Mouse (Mus musculus) layer of hippocampus, adult 18-20 months (tissue): ENCODE measurements around the gene Ldlrad3. TPM values are rescaled to one million over a fixed set of nuclear protein-coding genes. Genes with fewer than 3 reads are reported as not detected.

Experiments used
- DNase-seq, 2 experiments: peaks; one replicate each; pipeline ENCODE4 v3.0.0; 2022; ENCODE audit warnings: low spot score in 2 of 2
- total RNA-seq, 2 experiments: library from RNA; stranded (reverse); gene quantifications; 2 replicates each; pipeline ENCODE4 v1.2.3; 2021

Ldlrad3 gene
- total RNA-seq, 2 experiments from 2014 or later: 8.8 to 9.8 TPM

DNA sequence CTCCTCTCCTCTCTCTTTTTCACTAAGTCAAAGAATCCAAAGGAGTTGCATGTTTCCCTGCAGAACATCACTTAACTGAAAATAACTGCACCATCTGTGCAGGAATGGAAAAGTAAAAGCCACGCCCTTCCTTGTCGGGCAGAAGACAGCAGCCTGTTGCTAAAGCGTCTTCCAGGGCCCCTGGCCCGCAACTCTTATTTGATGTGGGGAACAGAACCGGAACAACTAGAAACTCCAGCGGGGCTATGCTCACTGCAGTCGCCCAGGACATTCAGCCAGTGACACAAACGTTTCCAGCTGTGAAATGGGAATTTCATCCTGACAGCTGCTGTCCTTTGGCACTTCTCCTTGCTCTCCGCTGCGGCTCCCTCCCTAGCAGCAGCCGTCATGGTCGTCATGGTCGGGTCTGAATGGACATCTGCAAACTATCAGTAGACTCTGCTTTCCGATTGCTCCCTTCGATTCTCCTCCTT is 67.2 kb downstream of the Ldlrad3 start:
- DNase-seq: peak in 1 of 2 experiments; percentile 39

DNA sequence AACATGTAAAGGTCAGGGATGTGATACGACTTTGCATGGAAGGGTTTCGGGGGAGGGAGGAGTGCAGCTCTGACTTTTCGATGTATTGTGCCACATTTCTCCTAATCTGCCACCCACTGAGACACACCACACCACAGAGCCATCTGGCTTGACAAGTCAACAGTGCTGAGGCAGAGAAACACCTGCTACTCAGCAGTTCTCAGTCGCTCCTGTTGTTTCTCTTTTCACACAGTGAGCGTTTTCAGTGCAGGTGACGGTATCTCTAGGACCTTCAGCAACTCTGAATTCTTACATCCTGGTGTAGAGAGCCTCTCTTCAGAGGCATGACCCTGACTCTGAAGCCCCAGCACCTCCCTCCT is 68.8 kb downstream of the Ldlrad3 start:
- DNase-seq: peak in 1 of 2 experiments; percentile 67

DNA sequence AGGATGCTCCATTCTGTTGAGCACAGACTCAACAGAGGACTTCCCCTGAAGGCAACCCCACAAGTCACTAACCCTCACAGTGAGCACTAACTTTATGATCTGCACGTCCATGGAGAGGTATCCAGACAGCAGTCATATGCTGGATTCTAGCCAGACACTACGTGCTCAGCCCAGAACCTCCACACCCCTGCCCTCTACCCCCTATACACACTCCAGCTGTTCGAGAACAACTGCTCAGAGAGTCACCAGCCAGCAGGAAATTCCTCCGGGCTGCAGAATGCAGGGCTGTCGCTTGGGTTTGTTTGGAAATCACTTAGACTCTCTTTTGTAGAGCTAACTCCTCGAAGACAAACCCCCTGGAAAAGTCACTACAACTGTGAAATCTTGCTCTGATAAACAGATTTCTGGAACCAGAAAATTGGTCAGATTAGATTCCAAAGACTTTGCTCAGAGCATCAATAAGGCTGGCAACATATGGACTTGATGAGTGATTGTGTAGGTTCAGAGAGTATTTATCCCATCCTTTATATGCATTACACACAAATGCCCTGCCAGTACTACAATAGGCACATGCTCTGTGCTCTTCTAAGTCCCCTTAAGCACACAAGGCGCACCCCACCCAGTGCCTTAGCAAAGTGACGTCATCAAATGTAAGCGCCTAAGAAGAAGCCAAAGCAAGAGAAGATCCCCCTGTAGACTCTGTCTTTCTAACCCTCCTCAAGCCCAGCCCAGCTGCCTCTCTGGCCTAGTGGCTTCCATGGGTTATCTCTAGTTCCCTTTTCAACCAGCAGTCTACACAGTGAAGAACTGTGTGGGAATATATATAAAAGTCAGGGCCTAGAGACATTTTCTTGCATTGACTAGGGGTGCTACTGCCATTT is 69.4 kb downstream of the Ldlrad3 start:
- DNase-seq: no peak

DNA sequence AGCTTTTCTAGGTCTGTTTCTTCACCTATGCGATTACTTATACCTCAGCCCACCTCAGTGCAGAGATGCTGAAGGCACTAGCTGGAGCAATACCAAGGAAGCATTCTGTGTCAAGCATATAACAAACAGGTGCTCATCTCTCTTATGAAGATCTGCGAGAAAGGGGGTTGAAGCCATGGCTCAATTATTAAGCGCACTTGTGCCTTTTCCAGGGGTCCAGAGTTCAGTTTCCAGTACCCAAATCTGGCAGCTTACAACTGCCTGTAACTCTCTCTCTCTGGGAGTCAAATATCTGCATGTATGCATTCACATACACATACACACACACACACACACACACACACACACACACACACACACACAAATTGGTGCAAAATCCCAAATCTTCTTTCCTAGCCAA is 72.4 kb downstream of the Ldlrad3 start:
- no peak for DNase-seq

DNA sequence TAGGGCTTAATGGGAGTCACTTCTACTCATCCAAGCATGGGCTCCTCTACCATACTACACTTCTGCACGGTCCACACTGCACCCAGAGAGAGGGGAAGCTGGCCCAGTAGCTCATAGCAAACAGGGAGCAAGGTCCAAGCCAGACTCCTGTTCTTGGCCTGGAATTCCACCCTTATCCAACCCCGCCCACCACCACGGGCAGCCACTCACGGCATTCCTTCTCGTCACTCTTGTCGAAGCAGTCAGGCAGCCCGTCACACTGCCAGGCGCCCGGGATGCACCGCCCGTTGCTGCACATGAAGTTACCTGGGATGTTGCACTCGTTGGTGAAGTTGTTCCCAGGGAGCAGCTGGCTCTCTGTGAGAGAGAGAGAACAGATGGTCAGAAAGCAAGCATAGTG is 72.9 kb downstream of the Ldlrad3 start:
- DNase-seq: no peak

DNA sequence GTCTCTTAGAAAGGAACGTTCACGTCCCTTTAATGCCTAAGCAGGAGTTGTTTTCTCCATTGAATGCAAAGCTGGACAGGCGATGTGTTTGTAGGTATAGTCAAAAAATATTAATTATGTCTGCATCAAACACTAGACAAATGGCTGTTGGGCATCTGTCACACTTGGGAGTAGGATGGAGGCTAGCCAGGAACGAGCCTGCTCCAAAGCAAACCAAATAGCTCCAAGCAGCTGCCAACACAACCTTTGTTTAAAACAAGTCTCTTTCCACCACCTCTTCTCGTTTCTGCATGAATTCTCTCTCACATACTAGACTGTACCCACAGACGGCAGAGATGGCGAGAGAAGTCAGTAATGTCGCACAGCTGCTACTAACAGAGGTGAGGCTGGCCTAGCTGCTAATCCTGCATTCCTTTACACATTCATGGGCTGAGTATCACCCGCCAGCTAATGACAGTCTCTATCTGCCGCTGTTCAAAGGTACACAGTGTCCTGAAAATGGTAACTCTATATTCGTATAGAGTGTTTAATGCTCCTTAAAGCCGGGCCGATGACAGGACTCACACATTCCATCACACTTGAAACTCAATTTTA is 74.2 kb downstream of the Ldlrad3 start:
- DNase-seq: peak in 1 of 2 experiments; percentile 54

DNA sequence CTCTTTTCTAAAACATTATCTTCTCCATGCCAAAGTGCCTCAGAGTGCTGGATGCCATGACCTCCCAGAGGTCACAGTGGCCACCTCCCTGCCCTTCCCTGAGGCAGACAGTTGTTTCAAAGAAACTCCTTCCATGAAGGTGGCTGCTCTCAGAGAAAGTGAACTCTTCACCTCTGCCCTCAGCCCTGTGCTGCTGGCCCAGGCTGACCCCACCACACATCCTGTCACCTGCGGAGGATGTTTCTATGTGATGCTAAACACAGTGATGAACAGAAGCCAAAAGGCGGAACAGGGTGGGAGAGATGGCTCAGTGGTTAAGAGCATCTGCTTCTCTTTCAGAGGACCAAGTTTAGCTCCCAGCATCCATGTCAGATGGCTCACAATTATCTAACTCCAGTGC is 75.9 kb downstream of the Ldlrad3 start:
- no peak for DNase-seq

DNA sequence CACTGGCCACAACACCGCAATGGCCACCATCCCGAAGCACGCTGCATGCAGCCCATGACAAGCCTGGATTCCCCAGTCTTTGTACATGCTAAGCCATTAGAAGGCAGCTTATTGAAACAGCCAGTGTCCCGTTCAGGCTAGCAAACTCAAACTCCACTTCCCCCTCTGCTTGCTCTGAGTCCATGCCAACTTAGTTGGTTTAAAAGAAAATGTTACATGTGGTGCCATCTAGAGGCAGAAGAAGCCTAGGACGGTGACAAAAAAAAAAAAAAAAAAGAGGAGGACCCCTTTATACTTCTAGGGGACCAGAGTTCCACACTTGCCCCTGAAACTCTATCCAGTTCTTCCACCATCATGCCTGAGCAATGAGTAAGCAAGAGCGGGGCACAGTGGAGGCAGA is 78.9 kb downstream of the Ldlrad3 start:
- DNase-seq: no peak

DNA sequence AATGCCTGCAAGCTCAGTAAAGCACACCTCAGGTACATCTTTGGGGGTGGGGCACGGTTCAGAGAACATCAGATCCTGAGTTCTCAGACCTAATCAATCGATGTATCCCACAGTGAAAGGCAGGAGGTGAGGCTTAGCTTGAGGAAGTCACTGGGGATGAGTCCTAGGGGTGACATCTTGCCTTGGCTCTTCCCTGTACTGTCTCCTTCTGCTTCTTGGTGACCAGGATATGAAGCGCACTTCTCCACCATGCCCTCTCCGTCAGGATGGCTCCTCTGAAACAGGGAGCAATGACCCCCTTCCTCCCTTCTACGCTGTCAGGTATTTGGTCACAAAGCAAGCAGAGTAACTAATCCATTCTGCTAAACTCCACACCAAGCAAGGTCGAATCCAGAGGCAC is 79.5 kb downstream of the Ldlrad3 start:
- no peak for DNase-seq

DNA sequence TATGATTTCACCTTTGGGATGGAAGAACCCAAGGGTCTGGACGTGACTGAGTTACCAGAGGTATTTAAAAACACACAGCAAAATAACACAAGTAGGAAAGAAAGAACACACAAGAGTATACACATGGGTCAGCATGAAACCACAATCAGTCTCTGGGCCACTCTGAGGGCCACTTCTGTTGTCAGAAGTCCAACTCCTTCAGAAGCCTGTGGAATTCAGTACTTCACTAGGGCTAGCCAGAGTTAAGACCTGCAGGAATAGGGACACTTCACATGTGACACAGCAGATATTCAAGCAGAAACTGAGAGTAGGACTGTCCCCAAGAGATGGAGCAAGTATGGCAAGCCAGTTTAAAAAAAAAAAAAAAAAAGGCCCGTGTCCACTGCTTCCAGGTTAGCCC is 80.7 kb downstream of the Ldlrad3 start:
- no peak for DNase-seq

DNA sequence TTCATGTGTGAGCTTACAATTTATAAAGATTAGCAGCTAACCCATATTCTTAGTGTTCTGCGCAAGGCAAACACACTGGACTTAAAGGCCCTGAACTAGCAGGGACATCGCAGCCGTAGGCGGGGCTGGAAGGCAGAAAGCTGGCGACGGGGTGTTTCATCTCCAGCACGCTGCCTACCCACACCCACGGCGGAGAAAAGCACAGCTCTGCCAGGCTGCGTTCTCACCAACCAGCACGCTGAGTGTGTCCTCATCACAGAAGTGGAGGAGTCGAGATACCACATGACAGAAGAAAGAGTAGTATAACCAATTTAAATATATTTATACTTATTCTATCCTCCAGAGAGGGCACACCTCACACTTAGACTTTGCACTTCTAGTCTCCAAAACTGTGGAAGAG is 82.2 kb downstream of the Ldlrad3 start:
- DNase-seq: peak; percentile 79 to 87

DNA sequence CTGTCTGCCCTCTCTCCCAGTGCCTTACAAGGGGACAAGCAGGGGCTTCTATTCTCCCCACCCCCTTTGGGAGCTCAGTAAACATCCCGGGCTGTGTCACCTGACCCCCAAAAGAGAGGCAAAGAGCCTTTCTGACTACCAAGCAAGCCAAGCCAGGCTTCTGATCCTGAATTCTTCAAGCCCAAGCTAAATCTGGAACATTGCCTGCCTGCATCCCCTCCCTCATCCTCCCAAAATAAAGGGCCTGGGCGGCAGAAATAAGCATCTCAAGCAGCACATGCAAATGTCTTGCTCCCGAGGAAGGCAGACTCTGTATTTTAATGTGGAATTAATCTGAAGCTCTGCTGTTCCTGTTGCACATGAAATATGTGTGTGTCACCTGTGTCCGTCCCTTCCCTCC is 85.7 kb downstream of the Ldlrad3 start:
- DNase-seq: no peak

DNA sequence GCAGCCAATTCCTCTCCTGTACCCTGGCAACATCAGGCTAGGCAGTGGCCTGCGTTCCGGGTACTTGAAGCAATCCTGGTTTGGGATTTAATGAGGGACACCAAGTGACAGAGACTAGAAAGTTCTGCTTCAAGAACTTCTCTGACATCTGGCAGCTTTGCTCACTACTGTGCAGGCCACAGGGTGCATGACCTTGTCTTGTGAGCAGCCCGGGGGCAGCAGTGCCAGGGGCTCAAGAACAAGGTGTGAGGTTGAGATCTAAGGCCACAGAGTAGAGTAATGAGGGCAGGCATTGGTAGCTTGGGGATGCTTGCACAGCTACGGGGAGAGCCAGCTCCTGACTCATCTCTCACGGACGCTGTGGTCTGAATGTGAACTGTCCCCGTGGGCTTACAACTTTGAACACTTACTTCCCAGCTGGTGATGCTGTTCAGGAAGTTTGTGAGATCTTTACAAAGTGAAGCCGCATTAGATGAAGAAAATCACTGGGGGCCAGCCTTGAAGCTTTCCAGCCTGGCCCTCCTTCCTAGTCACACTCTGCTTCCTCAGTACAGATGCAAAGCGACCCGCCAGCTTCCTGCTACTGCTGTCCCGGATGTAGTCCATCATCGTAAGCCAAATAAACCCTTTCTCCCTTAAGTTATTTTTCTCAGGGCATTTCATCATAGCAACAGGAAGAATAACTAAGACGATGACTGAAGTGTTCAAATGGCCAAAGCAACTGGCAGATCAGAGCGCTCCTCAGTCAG is 86.3 kb downstream of the Ldlrad3 start:
- DNase-seq: no peak

DNA sequence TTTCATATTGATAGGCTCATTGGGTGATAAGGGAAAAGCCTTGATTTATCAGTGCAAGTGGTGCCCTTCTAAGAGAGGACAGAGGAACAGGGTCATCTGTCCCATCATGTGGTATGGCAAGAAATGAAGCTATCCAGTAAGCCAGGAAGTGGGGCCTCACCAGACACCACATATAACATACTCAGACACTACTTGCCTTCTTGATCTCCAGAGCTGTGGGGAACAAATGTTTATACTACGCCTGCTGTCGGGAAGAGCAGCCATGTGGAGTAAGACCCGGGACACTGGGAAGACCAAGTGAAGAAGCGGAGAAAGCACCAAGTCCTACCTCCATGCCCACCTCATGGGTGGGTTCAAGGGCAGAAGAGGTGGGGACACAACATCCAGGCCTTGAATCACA is 86.9 kb downstream of the Ldlrad3 start:
- DNase-seq: no peak

DNA sequence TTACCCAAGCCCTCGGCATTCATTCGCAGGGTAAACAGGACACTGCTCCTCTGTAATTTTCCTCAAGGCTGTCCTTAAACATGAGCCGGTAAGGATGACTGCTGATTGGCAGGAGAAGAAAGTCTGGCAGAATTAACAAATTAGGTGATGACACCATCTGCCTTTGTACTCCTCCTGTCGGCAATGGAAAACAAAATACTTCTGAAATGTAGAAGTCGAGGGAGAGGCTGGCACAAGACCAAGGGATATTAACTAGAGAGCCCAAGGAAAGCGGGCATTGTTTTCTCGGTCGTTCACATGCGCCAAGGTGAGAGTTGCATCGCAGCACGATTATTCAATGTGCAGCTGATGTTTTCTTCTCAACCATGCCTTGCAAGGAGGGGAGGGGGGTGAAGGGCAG is 91.4 kb downstream of the Ldlrad3 start:
- DNase-seq: peak in 1 of 2 experiments; percentile 57

DNA sequence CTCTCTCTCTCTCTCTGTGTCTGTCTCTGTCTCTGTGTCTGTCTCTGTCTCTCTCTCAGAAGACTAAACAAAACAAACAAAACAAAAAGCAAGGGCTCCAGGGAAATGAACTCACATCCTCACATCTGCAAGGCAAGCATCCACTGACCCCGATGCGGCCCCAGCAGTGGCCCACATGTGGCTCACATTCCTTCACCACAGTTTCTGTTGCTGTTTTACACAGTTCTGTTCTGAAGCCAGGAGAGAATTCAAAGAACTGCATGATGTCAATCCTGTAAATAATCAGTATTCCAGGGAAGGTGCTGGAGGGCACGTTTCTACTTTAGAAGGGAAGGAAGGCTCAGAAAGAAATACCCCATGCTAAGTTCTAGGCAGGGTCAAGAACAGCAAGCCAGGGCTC is 91.9 kb downstream of the Ldlrad3 start:
- DNase-seq: no peak

DNA sequence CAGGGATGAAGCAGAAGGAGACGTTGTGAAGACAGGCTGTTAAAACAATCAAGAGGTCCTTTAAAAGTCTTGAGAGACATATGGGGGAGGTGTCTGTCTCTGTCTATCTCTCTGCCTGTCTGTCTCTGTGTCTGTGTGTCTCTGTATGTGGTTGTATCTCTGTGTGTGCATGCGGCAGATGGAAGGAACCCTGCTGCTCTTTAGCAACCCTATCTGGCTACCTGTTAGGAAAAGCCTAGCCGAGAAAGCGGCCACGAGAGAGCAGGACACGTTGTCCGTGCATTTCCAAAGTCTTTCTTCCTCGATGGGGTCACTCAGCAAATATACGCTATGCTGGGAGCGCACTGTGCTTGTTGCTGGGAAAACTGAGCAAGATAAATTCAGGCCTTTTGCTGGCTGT is 93.6 kb downstream of the Ldlrad3 start:
- DNase-seq: no peak

DNA sequence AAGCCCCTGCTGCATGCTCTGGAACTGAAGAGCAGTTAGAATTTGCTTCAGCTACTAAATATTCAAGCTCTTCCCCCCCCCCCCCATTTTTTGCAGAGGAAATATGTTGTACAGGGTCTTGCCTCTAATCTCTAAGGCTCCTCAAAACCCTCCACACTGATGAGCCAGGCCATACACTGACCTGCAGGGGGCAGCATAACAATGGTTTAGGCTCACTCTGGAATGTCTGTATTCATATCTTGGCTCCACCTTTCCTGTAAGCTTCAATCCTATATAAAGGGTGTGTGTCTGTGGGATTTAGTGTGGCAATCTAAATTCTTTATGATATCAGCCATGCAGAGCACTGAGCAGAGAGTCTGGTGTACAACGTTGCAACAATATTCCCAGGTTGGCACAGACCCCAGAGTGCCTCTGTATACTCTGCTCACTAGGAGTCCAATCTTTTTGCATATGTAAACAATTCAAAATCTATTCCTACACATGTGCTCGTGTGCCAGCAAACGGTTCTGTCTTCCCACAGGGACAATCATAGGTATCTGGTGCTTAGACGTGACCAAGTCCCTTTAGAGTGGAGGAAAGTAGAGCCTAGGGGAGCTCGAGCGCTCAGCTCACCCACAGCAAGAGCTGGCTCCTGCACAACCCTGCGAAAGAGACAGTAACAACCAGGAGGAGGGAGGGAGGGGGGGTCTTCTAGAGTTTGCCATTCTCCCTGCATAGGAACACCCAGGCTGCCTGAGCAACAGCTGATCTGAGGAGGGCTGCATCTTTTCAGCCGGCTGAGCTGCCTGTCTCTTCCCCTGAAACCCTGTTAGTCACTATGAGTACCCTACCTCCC is 94.5 kb downstream of the Ldlrad3 start:
- peak; percentile 65 to 89 for DNase-seq

DNA sequence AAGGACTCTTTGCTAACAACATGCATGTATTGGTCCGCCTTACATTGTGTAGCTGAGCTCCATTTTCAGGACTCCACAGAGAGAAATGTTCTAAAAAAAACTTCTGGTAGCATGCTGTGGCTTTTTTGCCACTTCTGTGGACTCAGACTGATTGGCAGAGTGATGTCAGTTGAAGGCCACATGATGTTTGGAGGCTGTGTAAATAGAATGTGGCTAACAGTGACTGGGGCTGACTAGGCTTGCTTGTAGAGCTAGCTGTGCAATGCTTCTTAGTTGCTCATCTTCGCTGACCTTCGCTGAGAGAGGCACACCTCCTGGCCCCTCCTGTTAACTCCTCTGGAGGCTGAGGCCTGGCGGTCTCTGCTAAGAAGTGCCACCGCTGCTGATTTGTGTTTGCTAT is 98.4 kb downstream of the Ldlrad3 start:
- DNase-seq: no peak

DNA sequence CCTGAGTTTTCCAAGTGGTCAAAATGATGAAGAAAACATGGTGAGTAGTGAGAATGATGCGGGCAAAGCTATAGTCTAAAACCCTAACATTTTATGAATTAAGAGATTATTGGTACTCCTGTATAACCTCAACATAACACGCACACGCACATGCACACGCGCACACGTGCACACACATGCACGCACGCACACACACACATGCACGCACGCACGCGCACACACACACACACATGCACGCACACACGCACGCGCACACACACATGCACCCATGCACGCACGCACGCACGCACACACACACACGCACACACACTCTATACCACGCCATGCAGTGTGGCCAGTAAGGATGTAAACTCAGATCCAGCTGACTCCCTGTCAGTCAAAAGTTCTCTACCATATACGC is 99.6 kb downstream of the Ldlrad3 start:
- no peak for DNase-seq

DNA sequence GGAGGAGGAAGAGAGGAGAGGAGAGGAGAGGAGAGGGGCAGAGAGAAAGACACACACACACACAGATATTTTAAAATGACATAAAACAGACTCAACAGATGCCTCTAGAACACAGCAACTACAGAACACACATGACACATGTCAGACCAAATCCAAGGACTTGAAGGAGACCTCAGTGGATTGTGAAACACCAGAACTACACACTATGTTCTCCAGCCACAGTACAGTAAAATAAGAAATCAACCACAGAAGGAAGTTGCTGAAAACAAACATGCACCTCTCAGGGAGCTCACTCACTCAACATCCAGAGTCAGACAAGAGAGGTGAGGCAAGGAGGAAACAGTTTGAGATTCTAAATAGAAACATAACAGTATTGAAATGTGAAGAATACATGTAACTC is 103.4 kb downstream of the Ldlrad3 start:
- DNase-seq: no peak
